Mouse (Mus musculus): ENCODE data around the gene Rgl1.

DNA sequence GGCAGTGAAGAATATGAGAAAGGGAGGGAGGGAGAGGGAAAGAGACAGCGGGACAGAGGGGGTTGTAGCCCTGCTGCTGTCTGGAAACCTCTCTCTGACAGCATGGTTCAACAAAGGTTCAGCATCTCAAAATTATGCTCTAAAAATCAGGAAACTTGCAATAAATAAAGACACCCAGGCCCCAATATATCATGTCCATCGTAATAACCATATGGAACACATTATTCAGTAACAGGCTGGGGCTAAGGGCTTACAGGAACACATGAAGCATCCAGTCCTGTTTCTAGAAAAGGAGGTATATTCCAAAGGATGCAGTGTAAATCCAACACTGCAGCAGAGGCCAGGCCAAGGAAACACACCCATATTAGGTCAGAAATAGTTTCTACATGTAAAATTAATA, 215.6 kb downstream of the Rgl1 start:
- no peak for TF ChIP-seq CTCF (IDR thresholded peaks at IDR 0.05; ENCODE audit: control insufficient read depth, insufficient read depth, insufficient read length)
- no peak for TF ChIP-seq FOSL1 (IDR thresholded peaks at IDR 0.05; ENCODE audit: insufficient read depth, low read length, poor library complexity, severe bottlenecking)
- TF ChIP-seq USF1 (IDR thresholded peaks at IDR 0.05; ENCODE audit: low read depth) = no peak
- no peak for TF ChIP-seq MAX (IDR thresholded peaks at IDR 0.05)
- no peak for TF ChIP-seq CEBPB (IDR thresholded peaks at IDR 0.05; ENCODE audit: low read depth)
- no peak for TF ChIP-seq MYOG (IDR thresholded peaks at IDR 0.05; ENCODE audit: control insufficient read depth, extremely low read depth, insufficient read length)
